Mouse (Mus musculus) brain, embryonic 14.5 days (tissue): Measurements from ENCODE around the gene Nkain2. TPM values are rescaled to one million over a fixed set of nuclear protein-coding genes. Genes with fewer than 3 reads are reported as not detected.

ENCODE experiments used
- DNase-seq: peaks from one replicate; pipeline ENCODE4 v3.0.0-alpha.2; 2011; ENCODE audit warnings: low read depth
- CTCF ChIP-seq: fragments of 200-500 bp; IDR thresholded peaks from 2 replicates; pipeline ENCODE4 v1.5.1; 2012; ENCODE audit warnings: inconsistent platforms, mild to moderate bottlenecking, moderate library complexity, borderline replicate concordance; ENCODE audit not compliant: insufficient read depth, insufficient read length; ENCODE audit errors: extremely low read depth
- POLR2A ChIP-seq: fragments of 200-500 bp; IDR thresholded peaks from 2 replicates; pipeline ENCODE4 v1.6.1; 2012; ENCODE audit warnings: mild to moderate bottlenecking, inconsistent platforms, borderline replicate concordance; ENCODE audit not compliant: poor library complexity, insufficient read depth, insufficient read length, severe bottlenecking; ENCODE audit errors: extremely low read depth
- polyA plus RNA-seq: library from polyadenylated mRNA; depleted of rRNA; stranded (reverse); fragments of >200 nt; gene quantifications from 2 replicates; pipeline ENCODE4 v1.2.3, GENCODE M21; 2012

Nkain2 gene
- polyA plus RNA-seq, 1 experiment, result 12.9 TPM

GRCm38 (mm10) chr10:32494591-32495182, 395.6 kb downstream of the Nkain2 start:
- TF ChIP-seq CTCF (no peak), POLR2A (no peak)
- no peak for DNase-seq

- no peak for DNase-seq
- no peak for TF ChIP-seq POLR2A
- no peak for TF ChIP-seq CTCF
Observed at GRCm38 (mm10) chr10:32493600-32493999, 396.7 kb downstream of the Nkain2 start.

- TF ChIP-seq POLR2A, result no peak
- no peak for TF ChIP-seq CTCF
- no peak for DNase-seq
Observed at GRCm38 (mm10) chr10:32462726-32463125, 427.5 kb downstream of the Nkain2 start.

- peak; percentile 35 for DNase-seq
- TF ChIP-seq CTCF (no peak), POLR2A (no peak)
Observed at GRCm38 (mm10) chr10:32439932-32440519, 450.2 kb downstream of the Nkain2 start.

GRCm38 (mm10) chr10:32414228-32414627, 476.0 kb downstream of the Nkain2 start:
- peak; percentile 15 for DNase-seq
- TF ChIP-seq CTCF, result no peak
- TF ChIP-seq POLR2A, result no peak

GRCm38 (mm10) chr10:32411331-32411730, 478.9 kb downstream of the Nkain2 start:
- DNase-seq, result no peak
- TF ChIP-seq CTCF (no peak), POLR2A (no peak)

GRCm38 (mm10) chr10:32400961-32401360, 489.3 kb downstream of the Nkain2 start:
- TF ChIP-seq CTCF (no peak), POLR2A (no peak)
- no peak for DNase-seq

GRCm38 (mm10) chr10:32393859-32394521, 496.3 kb downstream of the Nkain2 start:
- TF ChIP-seq POLR2A (no peak), CTCF (no peak)
- DNase-seq, result no peak

- no peak for DNase-seq
- TF ChIP-seq CTCF (no peak), POLR2A (no peak)
Observed at GRCm38 (mm10) chr10:32393326-32393725, 496.9 kb downstream of the Nkain2 start.

GRCm38 (mm10) chr10:32312754-32313153, 577.5 kb downstream of the Nkain2 start:
- peak; percentile 47 for DNase-seq
- no peak for TF ChIP-seq CTCF
- TF ChIP-seq POLR2A, result no peak

GRCm38 (mm10) chr10:32301024-32301597, 589.2 kb downstream of the Nkain2 start:
- TF ChIP-seq CTCF, result no peak
- TF ChIP-seq POLR2A, result no peak
- peak; percentile 41 for DNase-seq

GRCm38 (mm10) chr10:32290487-32290886, 599.8 kb downstream of the Nkain2 start:
- no peak for DNase-seq
- TF ChIP-seq CTCF, result no peak
- no peak for TF ChIP-seq POLR2A

GRCm38 (mm10) chr10:32283690-32284089, 606.6 kb downstream of the Nkain2 start:
- no peak for DNase-seq
- TF ChIP-seq POLR2A (no peak), CTCF (no peak)
